Mouse (Mus musculus) right cerebral cortex, adult 18-20 months (tissue): ENCODE measurements around the gene Ncf2.

Source experiments
- DNase-seq: peaks from one replicate; pipeline ENCODE4 v3.0.0; 2022; ENCODE audit warnings: mixed read lengths

Ncf2 gene

DNA sequence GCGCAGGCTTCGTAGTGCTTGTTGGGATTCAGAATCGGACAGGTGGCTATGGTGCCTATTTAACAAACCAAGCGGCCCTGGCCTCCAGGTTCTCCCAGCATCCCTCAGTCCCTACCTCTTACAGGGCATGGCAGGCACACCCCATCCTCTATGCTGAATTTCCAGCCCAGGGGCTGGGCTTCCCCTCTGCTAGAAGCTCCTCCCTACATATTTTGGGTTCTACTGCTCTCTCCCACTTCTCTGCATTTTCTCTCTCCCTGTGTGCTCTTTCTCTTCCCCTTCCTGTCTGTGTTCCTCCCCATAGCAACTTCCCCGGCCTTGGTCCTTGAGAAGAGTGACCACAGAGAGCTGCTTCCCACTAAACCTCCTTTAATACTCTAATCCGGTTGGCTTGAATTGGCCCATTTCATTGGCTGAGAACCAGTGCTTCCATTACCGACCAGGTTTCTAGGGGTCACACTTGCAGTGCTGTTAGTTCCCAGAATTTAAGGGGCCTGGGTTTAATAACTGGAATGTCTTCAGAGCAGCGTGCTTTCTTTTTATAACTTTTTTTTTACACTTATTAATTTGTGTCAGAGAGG lies 3.2 kb upstream of the Ncf2 start:
- no peak for DNase-seq

DNA sequence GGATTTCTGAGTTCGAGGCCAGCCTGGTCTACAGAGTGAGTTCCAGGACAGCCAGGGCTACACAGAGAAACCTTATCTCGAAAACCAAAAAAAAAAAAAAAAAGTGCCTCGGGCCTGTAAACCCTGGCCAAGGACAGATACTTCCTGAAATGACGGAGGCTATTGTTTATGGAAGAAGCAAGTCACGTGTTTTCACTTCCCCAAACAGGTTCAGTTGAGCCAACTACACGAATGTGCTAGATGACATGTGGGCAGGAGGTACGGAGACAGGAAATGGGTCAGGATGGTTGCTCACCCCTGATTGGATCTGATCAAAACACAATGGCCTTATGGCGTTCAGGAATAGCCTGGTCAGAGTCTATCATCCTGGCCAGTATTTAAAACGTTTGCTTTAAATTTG lies 1.9 kb upstream of the Ncf2 start:
- DNase-seq: no peak

DNA sequence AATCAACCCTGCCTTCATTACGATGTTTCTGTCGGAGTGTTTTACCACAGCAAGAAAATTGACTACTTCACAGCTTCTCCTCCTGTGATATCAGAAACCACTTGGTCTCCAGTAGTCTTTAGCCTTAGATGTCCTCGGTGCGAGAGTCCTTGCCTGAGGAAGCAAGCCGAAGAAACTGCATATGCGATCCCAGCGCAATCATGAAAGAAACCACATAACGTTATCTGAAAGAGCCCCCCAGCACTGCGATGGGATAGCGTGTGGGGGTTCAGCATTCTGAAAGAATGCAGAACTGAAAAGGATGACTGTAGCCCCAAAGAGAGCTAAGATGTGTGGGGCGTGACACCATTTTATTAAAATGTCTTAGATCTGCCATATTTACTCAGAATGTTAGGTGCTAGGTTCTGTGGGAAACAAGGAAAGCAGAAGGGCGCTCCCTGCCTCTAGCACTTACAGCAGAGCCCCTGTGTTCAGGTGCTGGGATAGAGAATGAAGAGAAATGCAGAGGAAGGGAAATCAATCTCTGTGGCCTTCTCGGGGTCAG lies 711 bp downstream of the Ncf2 start:
- no peak for DNase-seq

DNA sequence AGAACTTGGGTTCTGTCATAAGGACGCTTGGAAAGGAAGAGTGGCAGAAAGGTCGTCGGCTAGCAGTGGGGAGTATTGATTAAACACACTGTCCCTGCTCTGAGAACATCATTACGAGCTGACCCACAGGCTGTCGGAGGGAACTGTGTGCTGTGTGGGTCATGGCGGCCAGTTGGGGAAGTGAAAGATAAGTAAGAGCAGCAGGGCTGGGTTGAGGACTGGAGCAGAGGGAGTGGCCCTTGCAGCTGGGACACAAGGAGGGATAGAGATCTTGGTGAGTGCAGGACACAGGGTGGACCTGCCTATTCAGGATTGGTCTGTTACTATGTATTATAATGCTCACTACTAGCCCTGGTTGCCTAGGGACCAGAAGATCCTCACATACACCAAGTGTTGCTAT lies 4.9 kb downstream of the Ncf2 start:
- DNase-seq: no peak

DNA sequence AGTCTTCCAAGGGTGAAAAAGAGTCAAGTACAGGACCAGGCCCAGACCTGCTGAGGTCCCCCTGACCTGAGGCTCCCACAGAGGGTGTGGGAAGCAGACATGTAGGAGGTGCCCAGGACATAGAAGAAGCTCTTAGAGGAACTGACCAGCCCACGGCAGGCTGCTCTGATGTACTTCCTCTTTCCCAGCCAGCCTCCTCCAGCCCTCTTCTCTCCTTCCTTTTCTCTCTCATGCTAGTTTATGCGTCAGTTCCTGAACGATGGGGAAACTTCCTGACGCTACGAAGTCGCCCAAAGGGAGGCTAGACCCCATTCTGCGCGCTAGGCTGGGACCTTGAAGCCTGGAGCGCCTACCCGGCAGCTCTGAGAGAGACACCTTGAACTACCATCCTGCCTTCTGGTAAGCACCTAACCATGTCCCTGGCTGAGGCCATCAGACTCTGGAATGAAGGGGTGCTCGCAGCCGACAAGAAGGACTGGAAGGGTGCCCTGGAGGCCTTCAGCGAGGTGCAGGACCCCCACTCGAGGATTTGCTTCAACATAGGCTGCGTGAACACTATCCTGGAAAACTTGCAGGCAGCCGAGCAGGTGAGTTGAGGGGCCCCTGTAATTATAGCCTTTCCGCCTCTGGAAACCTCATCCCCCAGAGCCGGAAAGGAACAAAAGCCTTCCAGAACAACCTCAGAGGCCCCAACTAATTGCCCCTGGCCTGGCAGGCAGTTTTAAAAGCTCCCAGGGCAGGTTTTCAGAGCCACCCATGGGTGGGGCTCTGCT lies 7.8 kb downstream of the Ncf2 start:
- DNase-seq: no peak

DNA sequence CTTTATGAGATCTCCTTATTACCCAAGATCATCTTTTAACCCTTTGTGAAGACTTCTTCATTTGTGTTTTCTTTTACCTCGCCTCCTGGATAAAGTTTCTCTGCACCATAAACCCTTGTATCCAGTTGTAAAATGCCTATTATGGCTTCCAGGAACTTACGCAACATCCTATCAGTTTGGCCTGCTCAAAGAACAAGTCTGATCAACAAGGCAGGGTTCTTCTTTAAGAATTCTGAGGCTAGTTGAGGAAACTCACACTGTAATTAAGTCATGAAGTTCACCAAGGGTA lies 8.3 kb downstream of the Ncf2 start:
- no peak for DNase-seq

DNA sequence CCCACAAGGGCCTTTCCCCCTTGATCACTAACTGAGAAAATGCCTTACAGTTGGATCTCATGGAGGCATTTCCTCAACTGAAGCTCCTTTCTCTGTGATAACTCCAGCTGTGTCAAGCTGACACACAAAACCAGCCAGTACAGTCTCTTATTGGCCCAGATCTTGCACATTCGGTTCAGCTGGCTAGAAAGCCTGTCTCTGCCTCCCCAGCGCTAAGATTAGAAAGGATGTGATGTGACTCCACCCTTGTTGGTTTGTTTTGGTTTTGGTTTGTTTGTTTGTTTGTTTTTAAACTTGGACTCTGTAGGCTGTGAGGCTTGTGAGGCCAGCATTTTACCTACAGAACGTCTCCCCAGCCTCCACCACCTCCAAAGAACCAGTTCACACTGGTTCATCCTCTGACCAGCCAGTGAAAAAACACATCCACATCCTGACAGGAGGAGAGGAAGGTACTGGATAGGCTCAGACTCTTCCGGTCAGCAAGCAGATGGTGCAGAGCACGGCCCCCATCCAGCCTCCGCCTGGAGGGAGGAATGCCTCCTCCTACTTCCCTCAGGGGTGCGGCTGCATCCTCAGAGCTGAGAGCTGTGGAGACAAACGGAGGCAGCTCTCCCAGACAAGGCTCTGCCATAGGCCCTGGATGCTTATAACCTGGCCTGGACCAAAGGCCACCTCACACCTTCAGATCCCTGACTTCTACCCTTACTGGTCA lies 9.7 kb downstream of the Ncf2 start:
- DNase-seq: no peak

DNA sequence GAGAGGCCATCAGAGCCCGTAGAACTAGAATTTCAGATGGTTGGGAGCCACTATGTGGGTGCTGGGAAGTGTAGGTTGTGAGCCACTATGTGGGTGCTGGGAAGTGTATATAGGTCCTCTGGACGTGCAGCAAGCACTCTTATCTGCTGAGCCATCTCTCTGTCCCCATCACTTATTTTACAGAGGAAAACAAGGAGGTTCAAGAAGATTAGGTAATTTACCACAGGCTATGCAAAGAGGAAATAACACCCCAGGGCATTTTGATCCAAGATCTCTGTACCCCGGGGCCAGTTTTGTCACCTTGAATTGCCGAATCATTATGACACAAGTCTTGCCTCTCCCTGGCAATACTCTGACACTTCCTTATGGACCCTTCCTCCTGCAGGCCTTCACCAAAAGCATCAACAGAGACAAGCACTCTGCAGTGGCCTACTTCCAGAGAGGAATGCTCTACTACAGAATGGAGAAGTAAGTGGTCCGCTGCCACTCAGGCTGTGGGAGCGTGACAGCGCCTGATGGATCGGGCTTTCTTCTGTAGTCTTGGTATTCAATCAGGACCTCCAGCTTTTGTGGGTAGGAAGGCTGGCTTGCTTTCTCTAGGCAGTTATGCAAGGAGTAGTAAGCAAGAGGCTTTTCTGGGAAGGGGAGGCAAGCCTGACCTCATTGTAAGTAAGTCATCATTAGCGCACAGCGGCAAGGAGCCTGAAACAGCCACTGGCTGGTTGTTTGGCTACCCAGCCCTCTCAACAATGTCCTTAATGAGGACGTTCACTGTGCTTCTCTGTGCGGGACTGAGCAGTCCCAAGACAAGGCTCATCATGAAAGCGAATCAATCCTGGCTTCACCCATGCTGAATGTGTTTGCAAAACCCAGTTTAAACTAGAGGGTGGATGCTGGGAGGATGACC lies 10.8 kb downstream of the Ncf2 start:
- no peak for DNase-seq

DNA sequence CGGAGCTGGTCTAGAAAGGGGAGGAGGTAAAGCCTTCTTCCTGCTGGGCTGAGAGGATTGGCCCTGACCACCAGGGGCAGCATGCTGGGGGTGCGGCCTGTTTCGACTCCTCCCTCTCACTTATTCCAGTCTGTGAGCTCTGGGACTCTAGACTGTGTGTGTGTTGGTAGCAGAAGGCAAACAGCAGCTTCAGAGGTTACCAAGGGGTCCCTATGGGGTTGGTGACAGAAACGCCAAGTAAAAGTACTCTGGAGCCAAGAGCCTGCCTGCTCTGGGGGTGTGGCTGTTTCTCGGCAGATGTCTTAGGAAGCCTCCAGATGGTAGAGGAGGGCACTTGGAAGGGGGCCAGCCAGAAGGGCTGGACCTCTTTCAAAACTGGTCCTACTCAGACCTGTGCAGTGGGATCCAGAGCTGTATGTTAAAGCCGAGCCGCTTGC lies 15.3 kb downstream of the Ncf2 start:
- DNase-seq: no peak

DNA sequence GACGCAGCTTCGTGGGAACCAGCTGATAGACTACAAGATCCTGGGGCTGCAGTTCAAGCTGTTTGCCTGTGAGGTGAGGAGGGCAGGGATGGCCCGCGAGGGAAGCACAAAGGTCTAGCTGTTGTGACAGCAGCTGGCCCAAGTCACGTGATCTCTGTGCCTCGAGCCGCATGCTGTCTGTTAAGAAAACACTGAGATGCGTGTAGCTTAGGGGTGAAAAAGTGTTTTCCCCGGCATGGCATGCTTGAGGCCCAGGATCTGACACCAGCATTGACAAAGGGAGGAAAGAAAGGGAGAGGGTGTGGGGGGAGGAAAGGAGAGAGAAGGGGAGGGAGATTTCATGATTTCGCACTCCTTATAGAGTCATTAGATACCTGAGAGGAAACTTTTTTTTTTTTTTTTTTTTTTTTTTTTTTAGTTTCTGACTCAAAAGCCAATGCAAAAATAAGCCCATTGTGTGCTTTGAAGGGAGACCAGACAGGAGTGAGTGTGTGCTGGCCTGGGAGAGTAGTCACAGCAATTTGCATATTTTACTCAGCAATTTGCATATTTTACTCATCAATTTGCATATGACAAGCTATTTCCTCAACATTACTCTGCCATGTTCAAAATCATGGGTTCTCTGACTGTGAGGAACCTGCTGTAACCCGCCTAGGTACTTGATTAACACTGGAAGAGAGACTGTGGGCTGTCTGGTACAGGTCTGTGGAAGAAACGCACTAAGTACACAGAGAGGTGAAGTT lies 17.2 kb downstream of the Ncf2 start:
- no peak for DNase-seq

DNA sequence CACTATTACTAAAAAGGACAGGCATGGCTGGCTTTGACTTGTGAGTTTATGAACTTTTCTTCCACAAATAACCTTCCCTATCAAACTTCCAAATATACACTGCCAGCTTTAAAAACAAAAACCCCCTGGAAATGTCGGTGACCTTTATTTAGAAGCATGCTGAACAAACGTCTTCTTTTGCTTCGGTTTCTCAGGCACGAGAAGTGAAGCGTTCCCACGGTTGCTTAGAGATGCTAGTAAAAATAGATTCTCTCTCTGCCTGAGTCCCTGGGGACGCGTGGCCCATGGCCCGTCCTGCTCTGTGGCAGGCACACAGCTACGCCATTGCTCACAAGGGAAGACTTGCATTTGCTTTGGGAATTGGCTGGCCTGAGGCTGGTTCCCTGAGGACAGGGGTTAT lies 17.8 kb downstream of the Ncf2 start:
- no peak for DNase-seq

DNA sequence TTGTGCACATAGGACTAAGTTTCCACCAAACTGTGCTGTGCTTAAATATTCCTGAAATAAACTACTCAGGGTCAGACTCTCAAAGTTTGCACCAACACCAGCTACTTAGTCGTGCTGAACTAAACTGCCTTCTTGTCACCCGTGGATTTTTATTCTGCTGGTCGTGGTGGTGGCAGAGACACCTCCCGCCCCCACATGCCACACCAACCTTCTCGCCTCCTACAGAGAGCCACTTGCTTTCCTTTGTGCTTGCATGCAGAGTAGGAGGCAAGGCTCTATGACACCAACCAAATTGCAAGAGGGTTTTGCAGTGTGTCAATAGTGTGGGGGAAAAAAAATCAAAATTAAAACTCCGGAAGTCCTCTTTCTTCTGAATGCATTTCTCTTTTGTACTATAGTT lies 19.6 kb downstream of the Ncf2 start:
- DNase-seq: peak; percentile 54

DNA sequence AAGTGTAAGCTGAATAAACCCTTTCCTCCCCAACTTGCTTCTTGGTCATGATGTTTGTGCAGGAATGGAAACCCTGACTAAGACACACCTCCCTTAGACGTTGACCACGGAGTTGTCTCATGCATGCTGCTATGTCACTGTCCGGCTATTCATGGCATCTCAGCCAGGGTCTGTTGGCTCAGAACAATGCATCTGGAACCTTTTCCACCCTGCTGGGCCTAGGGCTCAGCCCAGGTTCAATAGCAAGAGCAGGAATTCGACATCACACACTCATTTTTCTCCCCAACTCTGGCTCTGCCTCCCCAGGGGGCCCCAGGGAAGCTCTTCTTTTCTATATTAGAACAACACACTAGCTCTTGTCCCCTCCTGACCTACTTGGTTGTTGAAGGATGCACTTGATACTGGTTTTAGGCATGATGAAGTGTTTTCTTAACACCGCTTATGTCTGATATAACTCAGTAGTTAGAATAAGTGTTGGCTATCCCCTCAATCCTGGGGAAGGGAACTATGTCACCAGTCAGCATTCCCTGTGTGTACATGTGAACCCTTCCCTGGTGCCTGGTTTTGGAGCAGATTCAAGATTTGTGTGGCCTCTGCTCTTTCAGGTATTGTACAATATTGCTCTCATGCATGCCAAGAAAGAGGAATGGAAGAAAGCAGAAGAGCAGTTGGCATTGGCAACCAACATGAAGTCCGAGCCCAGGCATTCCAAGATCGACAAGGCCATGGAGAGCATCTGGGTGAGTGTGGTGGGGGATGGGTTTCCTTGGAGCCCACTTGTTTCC lies 21.1 kb downstream of the Ncf2 start:
- no peak for DNase-seq

DNA sequence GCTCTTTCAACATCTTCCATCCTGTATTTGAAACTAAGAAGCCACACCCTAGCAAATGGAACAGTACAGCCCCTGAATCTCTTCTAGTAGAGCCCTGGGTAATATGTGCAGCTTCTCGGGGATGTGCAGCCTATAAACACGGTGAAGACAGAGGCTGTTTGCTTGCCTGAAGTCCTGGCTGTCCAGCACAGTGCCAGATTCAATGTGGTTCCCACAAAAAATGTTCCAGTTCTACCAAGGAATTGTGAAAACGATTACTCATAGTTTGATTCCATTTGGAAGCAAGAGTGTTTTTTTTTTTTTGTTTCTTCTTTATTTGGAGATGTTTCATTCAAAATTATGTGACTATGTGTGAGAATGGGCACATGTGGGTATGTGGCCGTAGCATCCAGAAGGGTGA lies 21.8 kb downstream of the Ncf2 start:
- no peak for DNase-seq

DNA sequence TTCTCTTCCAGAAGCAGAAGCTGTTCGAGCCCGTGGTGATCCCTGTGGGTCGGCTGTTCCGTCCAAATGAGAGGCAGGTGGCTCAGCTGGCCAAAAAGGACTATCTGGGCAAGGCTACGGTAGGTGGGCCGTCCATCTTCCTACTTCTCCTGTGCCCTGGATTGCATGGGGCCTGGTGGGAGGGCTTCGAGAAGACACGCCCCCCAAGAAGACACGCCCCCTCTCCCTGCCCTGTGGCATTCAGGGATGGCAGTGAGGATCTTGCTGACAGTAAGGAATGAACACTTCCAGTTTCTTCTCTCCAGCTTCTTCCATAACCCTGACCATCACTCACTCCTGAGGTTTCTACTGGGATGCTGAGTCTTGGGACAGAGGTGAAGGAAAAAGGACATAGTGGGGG lies 24.2 kb downstream of the Ncf2 start:
- DNase-seq: no peak

DNA sequence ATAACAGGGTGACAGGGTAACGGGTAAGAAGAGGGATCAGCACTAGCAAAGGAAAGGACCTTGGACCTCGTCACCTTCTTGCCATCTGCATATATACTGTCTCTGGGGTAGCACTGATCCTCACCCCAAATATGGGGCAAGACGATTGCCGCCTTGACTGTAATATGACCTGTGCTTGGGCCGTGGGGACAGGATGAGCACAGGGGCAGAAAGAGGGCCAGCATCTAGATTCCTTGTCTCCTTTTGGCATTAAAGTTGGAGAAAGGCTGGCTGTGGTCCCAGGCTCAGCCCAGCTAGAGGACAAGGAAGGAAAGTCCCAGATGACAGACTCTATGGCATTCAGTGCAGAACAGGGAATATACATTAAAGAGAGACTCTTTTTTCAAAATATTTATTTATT lies 26.5 kb downstream of the Ncf2 start:
- DNase-seq: no peak

DNA sequence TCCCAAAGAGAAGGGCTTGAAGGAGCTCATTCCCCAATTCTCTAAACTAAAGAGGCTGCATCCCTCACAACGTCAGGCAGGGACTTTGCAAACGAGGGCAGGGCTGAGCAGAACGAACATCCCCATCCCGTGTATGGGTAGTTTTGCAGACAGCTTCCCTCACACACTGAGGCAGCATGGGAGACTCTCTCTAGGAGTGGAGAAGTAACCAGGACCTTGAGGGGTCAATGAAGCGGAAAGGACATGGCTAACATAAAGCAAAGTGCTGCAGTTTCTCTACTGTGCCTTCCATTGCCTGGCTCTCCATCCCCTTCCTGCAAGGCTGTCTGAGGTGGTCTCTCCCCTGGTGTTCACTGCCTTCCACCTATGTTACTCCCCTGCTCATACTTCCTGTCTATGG lies 28.2 kb downstream of the Ncf2 start:
- DNase-seq: no peak

DNA sequence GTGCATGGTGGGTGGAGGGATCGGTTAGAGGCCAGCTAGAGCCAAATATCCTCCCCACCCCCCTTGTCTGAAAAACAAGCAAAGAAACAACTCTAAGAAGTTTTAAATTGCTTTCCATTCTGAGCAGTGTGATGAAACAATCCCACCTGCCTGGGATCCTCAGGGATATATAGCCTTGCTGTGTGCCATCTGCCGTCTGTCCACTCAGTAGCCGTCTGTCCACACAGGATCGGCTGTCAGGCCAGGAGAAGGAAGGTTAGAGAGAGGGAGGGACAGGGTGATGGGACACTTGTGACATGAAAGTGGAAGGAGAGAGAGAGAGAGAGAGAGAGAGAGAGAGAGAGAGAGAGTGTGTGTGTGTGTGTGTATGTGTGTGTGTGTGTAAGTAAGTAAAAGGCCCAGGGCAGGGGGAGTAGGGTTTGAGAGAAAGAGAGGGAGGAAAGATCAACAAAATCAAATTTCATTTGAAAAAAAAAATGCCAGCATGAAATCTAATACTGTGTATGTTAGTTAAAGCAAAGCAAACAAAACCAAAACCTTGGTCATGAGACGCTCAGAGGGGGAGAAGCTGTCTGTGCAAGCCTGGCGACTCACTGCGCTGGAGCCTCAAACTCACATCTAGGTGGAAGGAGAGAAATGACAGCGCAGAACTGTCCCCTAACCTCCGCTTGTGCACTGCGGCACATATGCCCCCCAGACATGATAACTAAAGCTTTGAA lies 28.8 kb downstream of the Ncf2 start:
- no peak for DNase-seq

DNA sequence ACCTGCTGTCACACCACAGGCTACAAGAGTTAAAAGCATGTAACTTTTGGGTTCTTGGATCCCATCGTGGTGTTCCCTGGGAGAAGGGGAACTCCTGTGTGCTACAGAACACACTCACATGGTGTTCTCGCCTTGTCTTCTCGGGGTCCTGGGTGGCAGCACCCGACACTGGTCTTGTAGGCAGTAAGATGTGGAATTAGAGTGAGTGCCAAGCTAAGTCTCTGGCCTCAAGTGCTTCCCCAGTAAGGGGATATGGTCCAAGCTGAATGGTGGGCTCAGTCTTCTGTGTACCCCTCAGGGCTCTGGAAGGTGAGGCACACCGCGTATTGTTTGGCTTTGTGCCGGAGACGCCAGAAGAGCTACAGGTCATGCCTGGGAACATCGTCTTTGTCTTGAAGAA lies 30.1 kb downstream of the Ncf2 start:
- no peak for DNase-seq

DNA sequence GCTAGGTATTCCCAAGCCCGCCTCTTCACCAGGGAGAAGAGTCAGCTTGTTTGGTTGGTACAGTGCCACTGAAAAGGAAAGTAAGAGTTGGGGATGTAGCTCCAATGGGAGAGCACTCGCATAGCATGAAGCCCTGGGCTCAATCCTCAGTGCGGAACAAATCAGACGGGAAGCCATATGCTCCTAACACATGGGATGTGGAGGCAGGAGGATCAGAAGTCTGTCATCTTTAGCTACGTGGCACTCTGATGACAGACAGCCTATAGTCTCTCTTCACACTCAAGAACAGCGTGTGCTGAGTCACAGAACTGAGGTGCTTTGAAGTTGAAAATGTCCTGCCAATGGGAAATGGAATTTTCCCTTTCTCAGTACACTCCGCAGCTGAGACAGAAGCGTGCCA lies 31.0 kb downstream of the Ncf2 start:
- peak; percentile 83 for DNase-seq

DNA sequence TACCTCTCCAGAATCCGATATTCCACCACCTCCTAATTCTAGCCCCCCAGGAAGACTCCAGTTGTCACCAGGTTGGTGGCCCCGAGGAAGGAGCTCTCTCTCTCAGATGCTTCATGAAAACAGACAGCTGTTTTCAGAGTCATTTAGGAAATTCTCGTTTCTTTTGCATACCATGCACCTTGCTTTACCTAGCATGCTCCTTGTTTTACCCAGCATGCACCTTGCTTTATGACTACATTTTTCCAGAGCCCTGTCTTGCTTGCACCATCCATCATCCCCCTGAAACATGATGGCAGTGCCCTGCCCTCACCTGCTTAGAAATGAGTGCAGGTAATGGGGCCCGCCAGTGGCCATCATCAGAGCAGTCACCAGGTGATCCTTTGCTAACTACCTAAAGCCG lies 31.6 kb downstream of the Ncf2 start:
- DNase-seq: no peak
